Mouse (Mus musculus) lung, embryonic 14.5 days (tissue): Measurements from ENCODE around the gene Rbm8a2. TPM values are rescaled to one million over a fixed set of nuclear protein-coding genes. Genes with fewer than 3 reads are reported as not detected.
"Not testable (repeated sequence)": the region's sequence is repeated elsewhere in the genome, so short reads cannot be mapped to it uniquely, and the experiment has no call there.

ENCODE experiments used
- ATAC-seq: fragments of 200-750 bp; cut with Nextera tagmentation; 2 replicates; pipeline ENCODE4 v1.8.0; 2017; ENCODE audit warnings: mild to moderate bottlenecking, moderate TSS enrichment, moderate library complexity; ENCODE audit not compliant: insufficient read depth
- DNase-seq: peaks from one replicate; pipeline ENCODE4 v3.0.0-alpha.2; 2015
- H3K27ac ChIP-seq: fragments of 300-500 bp; sonication (generic); 2 replicates; pipeline ENCODE4 v1.5.1; 2014; ENCODE audit warnings: low read depth, mild to moderate bottlenecking, moderate library complexity
- H3K27me3 ChIP-seq: fragments of 300-500 bp; sonication (generic); 2 replicates; pipeline ENCODE4 v1.6.1; 2014; ENCODE audit warnings: low read length, control low read depth; ENCODE audit not compliant: insufficient read depth
- H3K36me3 ChIP-seq: fragments of 300-500 bp; sonication (generic); 2 replicates; pipeline ENCODE4 v1.6.1; 2014; ENCODE audit warnings: control low read depth; ENCODE audit not compliant: insufficient read depth
- H3K4me1 ChIP-seq: fragments of 300-500 bp; sonication (generic); 2 replicates; pipeline ENCODE4 v1.6.1; 2014; ENCODE audit warnings: antibody characterized with exemption, control low read depth; ENCODE audit not compliant: insufficient read depth
- H3K4me2 ChIP-seq: fragments of 300-500 bp; sonication (generic); 2 replicates; pipeline ENCODE4 v1.6.1; 2014; ENCODE audit warnings: mild to moderate bottlenecking
- H3K4me3 ChIP-seq: fragments of 300-500 bp; sonication (generic); 2 replicates; pipeline ENCODE4 v1.5.1; 2014; ENCODE audit warnings: low read depth, low read length
- H3K9ac ChIP-seq: fragments of 300-500 bp; sonication (generic); 2 replicates; pipeline ENCODE4 v1.6.1; 2014
- H3K9me3 ChIP-seq: fragments of 300-500 bp; sonication (generic); 2 replicates; pipeline ENCODE4 v1.6.1; 2016; ENCODE audit warnings: low read depth, low read length, control low read depth
- CTCF ChIP-seq: IDR thresholded peaks from 2 replicates; pipeline ENCODE4 v1.5.1; 2016; ENCODE audit warnings: antibody characterized with exemption, low read depth
- WGBS: fragments of 180-500 bp; shearing (Covaris S2); extraction: QIAGEN DNeasy Blood & Tissue Kit; methylation state at CpG from one replicate; pipeline ENCODE4 v1.1.7; 2014; 5-methylcytosine and 5-hydroxymethylcytosine counted together
- polyA plus RNA-seq: library from polyadenylated mRNA; unstranded; fragments of >200 nt; fragmentation: Nextera tagmentation; extraction: Ambion mirVana; gene quantifications from 2 replicates; pipeline ENCODE4 v1.2.1, GENCODE M21; 2014

The Rbm8a2 gene
- polyA plus RNA-seq: 0.78 and 1.0 TPM in 2 replicates

DNA sequence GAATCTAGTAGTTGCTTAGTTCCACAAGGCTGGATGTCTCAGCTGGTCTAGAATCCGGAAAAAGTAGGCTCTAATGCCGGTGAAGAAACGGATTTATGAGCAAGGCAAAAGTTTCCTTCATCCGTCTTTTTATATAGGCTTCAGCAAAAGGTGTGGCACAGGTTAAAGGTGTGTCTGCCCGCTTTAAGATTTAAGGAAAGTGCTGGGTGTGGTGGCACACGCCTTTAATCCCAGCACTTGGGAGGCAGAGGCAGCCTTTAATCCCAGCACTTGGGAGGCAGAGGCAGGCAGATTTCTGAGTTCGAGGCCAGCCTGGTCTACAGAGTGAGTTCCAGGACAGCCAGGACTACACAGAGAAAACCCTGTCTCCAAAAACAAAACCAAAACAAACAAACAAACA, at the start of gene Rbm8a2:
TSS of gene Rbm8a2 (minus strand) at position 101 of the 400 bp plus-strand sequence.
- not testable (repeated sequence) for H3K27ac ChIP-seq, H3K36me3 ChIP-seq, H3K9me3 ChIP-seq, ATAC-seq, H3K9ac ChIP-seq, H3K4me2 ChIP-seq, H3K4me1 ChIP-seq, H3K27me3 ChIP-seq, DNase-seq, H3K4me3 ChIP-seq
- 93% methylated on average over 7 of the region's 7 CpGs for WGBS

DNA sequence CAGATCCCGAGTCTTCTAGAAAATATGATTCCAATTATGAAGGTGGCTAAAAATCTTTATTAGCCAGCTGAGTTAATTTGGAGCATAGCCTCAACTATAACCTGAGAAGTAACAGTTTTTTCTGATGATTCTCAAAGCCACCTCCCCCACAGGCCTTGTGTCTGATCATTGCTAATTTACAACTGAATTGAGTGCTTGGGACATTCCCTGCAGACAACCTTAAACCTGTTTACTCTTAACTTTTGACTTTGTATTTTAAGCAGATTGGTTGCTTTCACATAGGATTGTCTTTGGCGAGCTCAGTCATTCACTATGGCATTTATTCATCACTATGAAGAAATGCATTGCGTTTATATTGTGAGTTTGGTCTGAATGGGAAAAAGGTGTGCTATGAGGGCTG, 49.5 kb upstream of the Rbm8a2 start:
- H3K9me3 ChIP-seq: no peaks in the 10 kb centered on the region
- no peak overlapping the region for H3K27ac ChIP-seq
- DNase-seq (no peak), ATAC-seq (no peak)
- no peak overlapping the region for H3K4me2 ChIP-seq
- no peaks in the 10 kb centered on the region for H3K4me1 ChIP-seq
- H3K9ac ChIP-seq: no peak overlapping the region
- TF ChIP-seq CTCF: no peak
- H3K4me3 ChIP-seq: no peak overlapping the region
- 75% methylated on average over 3 of the region's 3 CpGs for WGBS
- H3K36me3 ChIP-seq: no peaks in the 10 kb centered on the region
- H3K27me3 ChIP-seq: no peaks in the 10 kb centered on the region

DNA sequence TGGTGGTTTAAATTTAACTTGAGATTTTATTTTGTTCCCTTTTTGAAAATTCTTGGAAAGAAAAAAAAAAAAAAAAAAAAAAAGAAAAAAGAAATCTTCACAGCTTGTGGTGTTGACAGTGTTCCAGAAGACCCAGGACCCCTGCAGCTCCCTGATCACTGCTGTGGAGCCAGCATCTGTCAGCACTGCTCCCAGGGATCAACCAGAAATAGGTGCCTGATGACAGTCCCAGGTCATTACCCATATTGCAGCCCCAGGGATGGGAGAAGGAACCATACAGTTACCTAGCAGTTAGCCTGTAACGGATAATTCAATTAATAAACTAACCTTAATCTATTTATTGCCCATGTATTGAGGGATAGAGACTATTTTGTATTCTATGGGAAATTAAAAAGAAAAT, 45.6 kb upstream of the Rbm8a2 start:
- H3K4me3 ChIP-seq: no peak overlapping the region

DNA sequence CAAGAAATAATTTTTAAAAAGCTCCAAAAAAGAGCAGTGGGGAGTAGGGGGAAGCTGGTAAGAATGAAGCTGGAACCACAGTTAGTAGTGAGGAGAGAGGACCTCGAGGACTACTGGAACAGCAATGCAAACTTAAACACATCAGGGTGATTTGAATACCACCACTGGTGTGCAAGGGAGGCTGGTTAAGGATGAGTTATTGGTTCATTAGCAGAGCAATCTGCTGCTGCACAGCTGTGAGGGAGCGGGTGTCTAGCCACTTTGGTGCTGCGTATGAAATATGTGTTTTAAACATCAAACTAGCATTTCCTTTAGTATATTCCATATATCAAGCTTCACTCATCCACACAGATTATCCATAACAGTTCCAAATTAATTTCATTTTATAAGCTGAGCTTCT, 39.6 kb upstream of the Rbm8a2 start:
- no peak overlapping the region for H3K9ac ChIP-seq
- no peak overlapping the region for H3K4me3 ChIP-seq
- no peaks in the 10 kb centered on the region for H3K9me3 ChIP-seq
- DNase-seq (no peak), ATAC-seq (no peak)
- no peaks in the 10 kb centered on the region for H3K4me1 ChIP-seq
- 89% methylated on average over 3 of the region's 3 CpGs for WGBS
- TF ChIP-seq CTCF: no peak
- no peaks in the 10 kb centered on the region for H3K36me3 ChIP-seq
- no peaks in the 10 kb centered on the region for H3K27me3 ChIP-seq
- H3K27ac ChIP-seq: no peak overlapping the region
- H3K4me2 ChIP-seq: no peak overlapping the region

More for the DNA sequence above, 45.6 kb upstream of the Rbm8a2 start:
- ATAC-seq: no peak
- no peaks in the 10 kb centered on the region for H3K4me1 ChIP-seq
- no peak overlapping the region for H3K4me2 ChIP-seq
- TF ChIP-seq CTCF: no peak
- WGBS: 62% methylated on average over 1 of the region's 1 CpGs
- no peak for DNase-seq
- no peaks in the 10 kb centered on the region for H3K9me3 ChIP-seq
- H3K36me3 ChIP-seq: no peaks in the 10 kb centered on the region
- no peaks in the 10 kb centered on the region for H3K27me3 ChIP-seq
- H3K27ac ChIP-seq: no peak overlapping the region
- no peak overlapping the region for H3K9ac ChIP-seq

DNA sequence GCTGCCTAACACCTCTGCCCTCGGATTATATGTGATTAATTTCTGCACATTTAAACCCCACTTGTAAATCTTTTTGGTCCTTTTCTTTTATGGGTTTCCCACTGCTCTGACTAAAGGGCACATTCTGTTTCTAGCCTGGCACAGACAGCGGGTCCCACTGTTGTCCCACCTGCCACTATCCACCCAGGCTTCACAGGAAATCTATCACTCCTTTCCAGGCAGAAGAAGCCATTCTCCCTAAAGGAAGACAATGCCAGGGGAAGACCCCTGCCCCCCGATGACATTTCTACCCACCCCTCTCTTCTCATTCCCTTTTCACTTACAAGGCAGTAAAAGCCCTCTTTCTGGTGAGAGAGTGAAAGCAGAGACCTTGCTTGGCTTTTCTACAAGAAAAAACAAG, 37.2 kb upstream of the Rbm8a2 start:
- no peak overlapping the region for H3K9ac ChIP-seq
- no peak for ATAC-seq
- H3K9me3 ChIP-seq: no peaks in the 10 kb centered on the region
- no peaks in the 10 kb centered on the region for H3K27me3 ChIP-seq
- DNase-seq: no peak
- no peak overlapping the region for H3K4me3 ChIP-seq
- 49% methylated on average over 3 of the region's 3 CpGs for WGBS
- H3K27ac ChIP-seq: no peak overlapping the region
- no peaks in the 10 kb centered on the region for H3K4me1 ChIP-seq
- no peak overlapping the region for H3K4me2 ChIP-seq
- no peaks in the 10 kb centered on the region for H3K36me3 ChIP-seq
- TF ChIP-seq CTCF: no peak

DNA sequence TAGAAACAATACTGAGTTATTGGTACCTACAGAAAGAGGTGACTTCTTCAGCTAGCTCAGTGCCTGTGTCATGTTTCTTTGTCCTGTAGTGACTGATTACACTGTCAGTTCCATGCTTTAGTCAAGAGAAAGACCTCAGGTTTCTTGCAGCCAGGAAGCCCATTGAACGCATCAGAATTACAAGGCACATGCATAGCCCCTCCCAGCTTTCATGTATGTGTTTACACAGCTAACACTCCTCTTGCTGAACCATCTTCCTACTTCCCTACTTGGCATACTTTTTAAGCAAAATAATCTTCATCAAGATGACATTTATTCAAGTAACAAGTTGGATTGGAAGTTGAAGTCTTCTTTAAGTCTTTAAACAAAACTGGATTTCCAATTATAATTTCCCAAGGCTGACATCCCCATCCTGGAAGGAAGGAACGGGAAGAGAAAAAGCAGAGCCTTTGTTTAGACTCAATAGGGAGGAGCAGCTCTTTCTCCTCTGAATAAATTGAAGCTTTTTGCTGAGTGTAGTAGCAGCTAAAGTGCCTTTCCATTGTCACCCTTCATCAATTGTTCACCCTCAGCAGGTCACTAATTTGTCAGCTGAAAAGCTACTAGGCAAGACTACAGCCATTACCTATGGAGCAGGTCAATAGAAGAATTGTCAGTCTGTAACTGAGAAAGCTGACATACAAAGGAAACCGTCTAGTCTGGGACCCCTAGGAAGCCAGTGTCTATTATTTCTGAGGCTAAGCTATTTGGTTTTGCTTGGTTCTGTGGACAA, 34.8 kb upstream of the Rbm8a2 start:
- no peak overlapping the region for H3K9ac ChIP-seq
- no peak overlapping the region for H3K27ac ChIP-seq
- H3K9me3 ChIP-seq: no peaks in the 10 kb centered on the region
- WGBS: 29% methylated on average over 3 of the region's 3 CpGs
- ATAC-seq (no peak), DNase-seq (no peak)
- no peak overlapping the region for H3K4me2 ChIP-seq
- no peaks in the 10 kb centered on the region for H3K36me3 ChIP-seq
- no peaks in the 10 kb centered on the region for H3K27me3 ChIP-seq
- H3K4me1 ChIP-seq: no peaks in the 10 kb centered on the region
- H3K4me3 ChIP-seq: no peak overlapping the region
- TF ChIP-seq CTCF: no peak

DNA sequence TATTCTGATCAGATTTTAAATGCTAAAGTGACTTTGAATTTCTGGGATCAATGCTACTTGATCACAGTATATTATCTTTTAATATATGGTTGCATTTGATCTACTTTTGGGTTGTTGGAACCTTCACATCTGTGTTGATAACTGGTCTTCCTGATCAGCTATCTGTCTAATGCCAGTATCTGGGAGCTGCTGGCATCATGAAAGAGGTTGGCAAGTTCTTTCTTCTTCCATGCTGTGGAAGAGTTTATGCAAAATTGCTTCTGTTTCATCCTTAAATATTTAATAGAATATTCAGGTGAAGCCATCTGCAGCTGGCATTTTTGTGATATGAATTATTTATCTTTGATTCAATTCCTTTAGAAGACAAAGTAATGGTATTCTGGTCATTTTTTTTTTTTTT, 32.6 kb upstream of the Rbm8a2 start:
- H3K9ac ChIP-seq: no peak overlapping the region
- no peak for ATAC-seq

More for the DNA sequence above, 32.6 kb upstream of the Rbm8a2 start:
- no peaks in the 10 kb centered on the region for H3K27me3 ChIP-seq
- H3K4me2 ChIP-seq: no peak overlapping the region
- no peaks in the 10 kb centered on the region for H3K4me1 ChIP-seq
- DNase-seq: no peak
- no peak for TF ChIP-seq CTCF
- H3K36me3 ChIP-seq: no peaks in the 10 kb centered on the region
- H3K4me3 ChIP-seq: no peak overlapping the region
- no peak overlapping the region for H3K27ac ChIP-seq
- H3K9me3 ChIP-seq: no peaks in the 10 kb centered on the region
